Mouse (Mus musculus): ENCODE data around the gene Irf2.

- no peak for TF ChIP-seq CTCF (IDR thresholded peaks at IDR 0.05; ENCODE audit: low read depth)
- TF ChIP-seq EP300 (optimal IDR thresholded peaks at IDR 0.05): no peak
Measured at GRCm38 (mm10) chr8:46690581-46690980, 49.0 kb upstream of the Irf2 start.
